Mouse (Mus musculus): ENCODE results near the gene Ccdc187.

- TF ChIP-seq MAFK (IDR thresholded peaks at IDR 0.05; ENCODE audit: insufficient read depth, low read depth, low read length) = no peak
- TF ChIP-seq CHD2 (IDR thresholded peaks at IDR 0.05; ENCODE audit: low read depth, low read length) = no peak
- TF ChIP-seq HCFC1 (IDR thresholded peaks at IDR 0.05; ENCODE audit: borderline replicate concordance, insufficient read depth, low read length) = no peak
Measured at GRCm38 (mm10) chr2:26234253-26234652, 60.1 kb downstream of the Ccdc187 start.
